Mouse (Mus musculus) kidney, adult 18-20 months (tissue): Measurements from ENCODE around the gene Rbm39.
"Not testable (repeated sequence)": the region's sequence is repeated elsewhere in the genome, so short reads cannot be mapped to it uniquely, and the experiment has no call there.

Experiments
- DNase-seq: peaks from one replicate; pipeline ENCODE4 v3.0.0; 2021

The Rbm39 gene

GRCm38 (mm10) chr2:156179796-156180093 lies 293 bp downstream of the Rbm39 start:
- DNase-seq = no peak

- peak; percentile 83 for DNase-seq
Measured at GRCm38 (mm10) chr2:156179046-156179795, 817 bp downstream of the Rbm39 start.

- DNase-seq = no peak
Measured at GRCm38 (mm10) chr2:156177651-156178050, 2.4 kb downstream of the Rbm39 start.

GRCm38 (mm10) chr2:156177079-156177478 lies 3.0 kb downstream of the Rbm39 start:
- DNase-seq = no peak

- no peak for DNase-seq
Measured at GRCm38 (mm10) chr2:156166557-156166956, 13.5 kb downstream of the Rbm39 start.

GRCm38 (mm10) chr2:156165478-156165877 lies 14.6 kb downstream of the Rbm39 start:
- DNase-seq = no peak

GRCm38 (mm10) chr2:156151538-156151937 lies 28.5 kb downstream of the Rbm39 start:
- no peak for DNase-seq

GRCm38 (mm10) chr2:156147316-156147915 lies 32.6 kb downstream of the Rbm39 start:
- no peak for DNase-seq

- DNase-seq = no peak
Measured at GRCm38 (mm10) chr2:156146272-156146989, 33.6 kb downstream of the Rbm39 start.

GRCm38 (mm10) chr2:156145486-156146130 lies 34.4 kb downstream of the Rbm39 start:
- DNase-seq = no peak

GRCm38 (mm10) chr2:156143953-156144724 lies 35.9 kb downstream of the Rbm39 start, which contains the start of the genes Romo1 and Nfs1:
Gene Romo1, plus strand, starts transcription at chr2:156144039.
Gene Nfs1, minus strand, starts transcription at chr2:156144186.
- peak; percentile 92 for DNase-seq

- DNase-seq = no peak
Measured at GRCm38 (mm10) chr2:156143367-156143766, 36.7 kb downstream of the Rbm39 start.

GRCm38 (mm10) chr2:156142820-156143219 lies 37.2 kb downstream of the Rbm39 start:
- no peak for DNase-seq

GRCm38 (mm10) chr2:156135695-156136094 lies 44.3 kb downstream of the Rbm39 start:
- no peak for DNase-seq

- no peak for DNase-seq
Measured at GRCm38 (mm10) chr2:156134161-156134560, 45.9 kb downstream of the Rbm39 start.

GRCm38 (mm10) chr2:156126992-156127391 lies 53.0 kb downstream of the Rbm39 start, which contains the start of gene Gm28036:
Gene Gm28036, minus strand, starts transcription at chr2:156127092.
- DNase-seq = no peak

- DNase-seq = no peak
Measured at GRCm38 (mm10) chr2:156123731-156124130, 56.3 kb downstream of the Rbm39 start.

- no peak for DNase-seq
Measured at GRCm38 (mm10) chr2:156119566-156119965, 60.5 kb downstream of the Rbm39 start.

- DNase-seq = not testable (repeated sequence)
Measured at GRCm38 (mm10) chr2:156112080-156112423, 68.0 kb downstream of the Rbm39 start.

- peak; percentile 95 for DNase-seq
Measured at GRCm38 (mm10) chr2:156111358-156112079, 68.5 kb downstream of the Rbm39 start, which contains the start of the genes Cpne1 and Rbm12. Gene Cpne1, minus strand, starts transcription at chr2:156111965. Gene Rbm12, minus strand, starts transcription at chr2:156111978.

- DNase-seq = peak; percentile 22
Measured at GRCm38 (mm10) chr2:156110627-156111357, 69.2 kb downstream of the Rbm39 start.
